In genomic region chr3:11094804-11095203, GRCm38 (mm10) we compare ENCODE assay signal across 30 mouse cellular contexts.
"Had no signal": no experiment of that assay in that cellular context is flagged by ENCODE, and none has a peak within 500 bp of the region (broad histone marks: within the 10 kb centered on the region; RNA-seq: fewer than 3 reads in every experiment).

No protein-coding gene starts in this region.

- H3K4me3 ChIP-seq: heart, embryonic 10.5 days; heart, embryonic 12.5 days; heart, embryonic 13.5 days; heart, embryonic 15.5 days; hindbrain, embryonic 10.5 days; hindbrain, embryonic 12.5 days; hindbrain, embryonic 13.5 days; hindbrain, embryonic 15.5 days; intestine, embryonic 15.5 days; kidney, embryonic 15.5 days; layer of hippocampus, adult 2 months had no signal

- H3K9ac ChIP-seq: heart, embryonic 12.5 days; heart, embryonic 13.5 days; heart, embryonic 15.5 days; hindbrain, embryonic 12.5 days; hindbrain, embryonic 13.5 days; hindbrain, embryonic 14.5 days; hindbrain, embryonic 15.5 days; intestine, embryonic 15.5 days; kidney, embryonic 15.5 days had no signal

- H3K4me1 ChIP-seq: heart, embryonic 10.5 days; heart, embryonic 12.5 days; heart, embryonic 13.5 days; heart, embryonic 15.5 days; hindbrain, embryonic 10.5 days; hindbrain, embryonic 12.5 days; hindbrain, embryonic 13.5 days; hindbrain, embryonic 15.5 days; intestine, embryonic 15.5 days; kidney, embryonic 15.5 days had no signal

- H3K4me2 ChIP-seq: heart, embryonic 11.5 days; heart, embryonic 12.5 days; heart, embryonic 13.5 days; heart, embryonic 15.5 days; hindbrain, embryonic 12.5 days; hindbrain, embryonic 13.5 days; hindbrain, embryonic 14.5 days; hindbrain, embryonic 15.5 days; intestine, embryonic 15.5 days; kidney, embryonic 15.5 days had no signal

- H3K9me3 ChIP-seq: heart, embryonic 10.5 days; heart, embryonic 12.5 days; heart, embryonic 13.5 days; heart, embryonic 15.5 days; hindbrain, embryonic 10.5 days; hindbrain, embryonic 12.5 days; hindbrain, embryonic 13.5 days; hindbrain, embryonic 15.5 days; intestine, embryonic 15.5 days; kidney, embryonic 15.5 days had no signal

- DNase-seq: heart, postnatal 10 days; heart, postnatal 14 days; heart, postnatal 36 days; heart, postnatal 4 days; kidney, adult 11 months; kidney, adult 18-20 months; kidney, adult 2 months; kidney, adult 8-10 months; kidney, adult 9 months; kidney, postnatal 10 days; kidney, postnatal 14 days; kidney, postnatal 25 days; kidney, postnatal 36 days; kidney, postnatal 4 days; layer of hippocampus, adult 9-11 months had no signal

- H3K27ac ChIP-seq: heart, embryonic 10.5 days; heart, embryonic 13.5 days; heart, embryonic 15.5 days; hindbrain, embryonic 10.5 days; hindbrain, embryonic 12.5 days; hindbrain, embryonic 13.5 days; hindbrain, embryonic 14.5 days; hindbrain, embryonic 15.5 days; hindbrain, postnatal 0 days; intestine, embryonic 15.5 days; kidney, embryonic 15.5 days; kidney, postnatal 0 days; layer of hippocampus, adult 2 months had no signal

- H3K27me3 ChIP-seq: heart, embryonic 12.5 days; heart, embryonic 13.5 days; heart, embryonic 15.5 days; hindbrain, embryonic 12.5 days; hindbrain, embryonic 13.5 days; hindbrain, embryonic 15.5 days; intestine, embryonic 15.5 days; kidney, embryonic 15.5 days had no signal

- H3K36me3 ChIP-seq: heart, embryonic 10.5 days; heart, embryonic 12.5 days; heart, embryonic 13.5 days; heart, embryonic 15.5 days; hindbrain, embryonic 10.5 days; hindbrain, embryonic 12.5 days; hindbrain, embryonic 13.5 days; hindbrain, embryonic 15.5 days; intestine, embryonic 15.5 days; kidney, embryonic 15.5 days had no signal
